Mouse (Mus musculus): ENCODE data around the gene Mybbp1a.

DNA sequence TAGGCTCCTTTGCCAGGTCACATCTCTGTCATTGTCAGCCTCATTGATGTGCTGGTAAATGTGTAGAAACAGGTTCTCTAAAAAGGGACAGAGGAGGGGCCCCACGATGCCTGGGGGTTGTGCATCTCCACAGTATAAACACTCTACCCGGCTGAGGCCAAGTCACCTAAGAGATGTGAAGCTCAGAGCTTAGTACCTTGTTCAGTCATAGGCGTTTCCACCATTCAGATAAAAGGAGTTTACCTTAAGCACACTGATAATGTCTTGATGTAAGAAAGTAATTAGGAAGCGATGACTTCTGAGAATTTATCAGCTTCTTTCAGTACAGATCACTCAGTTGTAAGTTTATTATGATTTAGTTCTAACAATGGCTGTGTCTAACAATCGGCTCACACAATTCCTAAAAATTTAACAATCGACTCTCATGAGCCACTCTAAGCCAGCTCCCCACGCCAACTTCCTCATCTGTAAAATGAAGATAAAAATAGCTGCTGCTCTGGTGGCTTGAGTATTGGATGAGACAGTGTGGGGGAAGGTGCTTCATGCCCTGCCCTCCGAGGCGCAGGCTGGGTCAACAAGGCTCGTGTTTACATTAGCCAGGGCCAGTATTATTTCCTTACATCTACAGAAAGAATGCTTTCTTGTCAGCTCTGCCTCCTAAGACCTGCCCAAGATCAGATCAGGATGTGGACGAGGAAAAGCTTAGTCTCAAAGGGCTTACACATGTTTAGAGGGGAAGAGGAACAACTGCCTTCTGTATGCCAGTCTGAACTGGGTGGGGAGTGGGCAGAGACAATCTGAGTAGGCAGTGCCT is 25.7 kb downstream of the Mybbp1a start:
- TF ChIP-seq GATA1 (IDR thresholded peaks at IDR 0.05; ENCODE audit: borderline replicate concordance, low read length) (no peak), FLI1 (IDR thresholded peaks at IDR 0.05; ENCODE audit: low read length) (no peak)

All from megakaryocyte, embryonic 14.5 days (primary cell).